Mouse (Mus musculus) right cerebral cortex, postnatal 25 days (tissue): Measurements from ENCODE around the gene Fam57b.

Source experiments
- DNase-seq: peaks from one replicate; pipeline ENCODE4 v3.0.0; 2022

Gene Fam57b

GRCm38 (mm10) chr7:126832036-126832598 lies 34.6 kb downstream of the Fam57b start:
- DNase-seq, result peak; percentile 74

- DNase-seq, result no peak
Measured at GRCm38 (mm10) chr7:126833294-126833693, 35.8 kb downstream of the Fam57b start.

- no peak for DNase-seq
Measured at GRCm38 (mm10) chr7:126843276-126843675, 45.8 kb downstream of the Fam57b start.

GRCm38 (mm10) chr7:126845516-126845915 lies 48.0 kb downstream of the Fam57b start:
- no peak for DNase-seq

GRCm38 (mm10) chr7:126847116-126847420 lies 49.6 kb downstream of the Fam57b start, which contains the start of gene Doc2a:
TSS of gene Doc2a (plus strand) at chr7:126847416.
- DNase-seq, result no peak

- peak; percentile 47 for DNase-seq
Measured at GRCm38 (mm10) chr7:126847421-126848398, 50.2 kb downstream of the Fam57b start.

- DNase-seq, result peak; percentile 55
Measured at GRCm38 (mm10) chr7:126848794-126849193, 51.3 kb downstream of the Fam57b start.

- no peak for DNase-seq
Measured at GRCm38 (mm10) chr7:126850161-126850560, 52.7 kb downstream of the Fam57b start.

- no peak for DNase-seq
Measured at GRCm38 (mm10) chr7:126851192-126851591, 53.7 kb downstream of the Fam57b start.

- no peak for DNase-seq
Measured at GRCm38 (mm10) chr7:126853454-126853853, 56.0 kb downstream of the Fam57b start.

GRCm38 (mm10) chr7:126855641-126856040 lies 58.2 kb downstream of the Fam57b start:
- DNase-seq, result no peak

GRCm38 (mm10) chr7:126856741-126857420 lies 59.4 kb downstream of the Fam57b start:
- no peak for DNase-seq

GRCm38 (mm10) chr7:126860987-126861386 lies 63.5 kb downstream of the Fam57b start:
- no peak for DNase-seq

- DNase-seq, result peak; percentile 94
Measured at GRCm38 (mm10) chr7:126861429-126862130, 64.1 kb downstream of the Fam57b start, which contains the start of gene Hirip3. TSS of gene Hirip3 (plus strand) at chr7:126861972.

- DNase-seq, result peak; percentile 92
Measured at GRCm38 (mm10) chr7:126862147-126862784, 64.8 kb downstream of the Fam57b start, which contains the start of gene Ino80e. TSS of gene Ino80e (minus strand) at chr7:126862377.

- no peak for DNase-seq
Measured at GRCm38 (mm10) chr7:126863791-126864190, 66.3 kb downstream of the Fam57b start.

GRCm38 (mm10) chr7:126867534-126867933 lies 70.1 kb downstream of the Fam57b start:
- no peak for DNase-seq

- DNase-seq, result no peak
Measured at GRCm38 (mm10) chr7:126868003-126868402, 70.5 kb downstream of the Fam57b start.

- no peak for DNase-seq
Measured at GRCm38 (mm10) chr7:126869780-126870519, 72.5 kb downstream of the Fam57b start.

GRCm38 (mm10) chr7:126870520-126870891 lies 73.0 kb downstream of the Fam57b start:
- DNase-seq, result no peak

- no peak for DNase-seq
Measured at GRCm38 (mm10) chr7:126877239-126877638, 79.8 kb downstream of the Fam57b start.
